Mouse (Mus musculus) ovary, adult 18-20 months (tissue): ENCODE results near the gene Gm28044.
"Not testable (repeated sequence)": the region's sequence is repeated elsewhere in the genome, so short reads cannot be mapped to it uniquely, and the experiment has no call there.

ENCODE experiments used
- DNase-seq: peaks from one replicate; pipeline ENCODE4 v3.0.0; 2022; ENCODE audit warnings: low spot score, mixed read lengths

The Gm28044 gene

DNA sequence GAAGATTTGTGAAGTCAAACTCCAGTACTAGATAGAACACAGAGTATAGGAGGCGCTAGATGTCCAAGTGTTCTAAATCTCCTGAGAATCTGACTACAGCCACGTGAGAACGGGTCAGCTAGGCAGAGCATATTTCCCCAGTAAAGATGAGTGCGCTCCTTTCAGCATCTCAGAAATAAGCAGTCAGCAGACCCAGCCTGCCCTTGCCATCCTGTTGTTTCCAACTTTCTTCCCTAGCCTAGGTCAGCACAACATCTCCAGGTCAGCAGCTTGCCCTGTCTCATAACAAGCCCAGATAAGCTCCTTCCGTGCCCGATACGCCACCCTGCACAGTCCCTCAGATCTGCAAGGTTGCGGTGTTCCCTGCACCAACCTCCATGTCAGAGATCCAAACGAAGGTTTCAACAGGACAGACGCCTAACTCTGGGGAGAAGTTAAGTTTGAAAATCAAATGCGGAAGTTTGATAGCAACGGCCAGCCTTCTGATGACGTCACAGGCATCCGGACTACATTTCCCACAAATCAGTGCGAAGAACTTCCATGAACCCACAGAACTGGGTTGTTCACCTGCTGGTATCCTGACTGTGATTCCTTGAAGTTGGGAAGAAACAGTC, at the start of gene Gm28044, which contains the start of gene Zfp953:
Gene Gm28044, minus strand, starts transcription at position 406 of the 614 bp plus-strand sequence.
Gene Zfp953, minus strand, starts transcription at position 475 of the 614 bp plus-strand sequence.
- peak; percentile 76 for DNase-seq

- DNase-seq = peak; percentile 51
Measured at GRCm38 (mm10) chr13:67399183-67399903, 39.0 kb upstream of the Gm28044 start, which contains the start of gene Zfp429. TSS of gene Zfp429 (minus strand) at chr13:67399819.

- not testable (repeated sequence) for DNase-seq
Measured at GRCm38 (mm10) chr13:67376255-67376654, 15.9 kb upstream of the Gm28044 start.

DNA sequence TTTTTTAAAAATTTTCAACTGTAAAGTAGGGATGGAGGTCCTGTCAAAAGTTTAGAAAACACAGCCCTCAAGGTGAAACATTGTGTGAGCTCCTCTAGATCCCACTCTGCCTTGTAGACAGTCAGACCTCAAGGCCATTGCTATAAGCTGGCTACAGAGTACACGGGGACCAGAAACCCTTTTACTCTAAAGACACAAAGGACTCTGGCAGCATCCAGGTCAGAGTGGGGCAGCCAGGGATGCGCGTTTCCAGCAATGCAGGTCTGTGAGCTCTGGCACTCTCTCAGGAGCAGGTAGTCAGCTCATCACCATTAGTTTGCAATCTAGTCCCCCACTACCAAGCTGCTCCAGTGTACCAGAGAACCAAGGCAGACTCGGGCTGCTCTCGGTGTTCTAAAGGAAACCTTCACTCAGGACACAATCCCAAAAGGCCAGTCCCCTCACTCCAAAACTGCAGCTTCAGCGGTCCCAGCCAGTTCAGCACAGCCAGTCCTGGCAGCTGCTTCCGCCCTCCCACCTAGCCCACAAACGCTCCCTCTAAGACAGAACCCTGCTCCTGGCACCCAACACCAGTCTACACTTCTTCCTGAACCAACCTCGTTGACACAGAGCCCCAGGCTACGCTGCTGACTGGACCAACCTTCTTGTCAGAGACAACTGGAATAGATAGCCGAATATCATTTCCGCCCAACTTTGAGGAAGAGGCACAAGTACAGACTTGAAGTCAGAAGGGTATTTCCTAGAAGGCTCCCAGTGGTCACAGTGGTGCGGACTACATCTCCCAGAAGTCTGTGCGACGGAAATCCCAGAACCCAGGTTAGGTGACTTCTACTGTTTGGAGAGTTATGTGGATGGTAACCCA, 14.9 kb upstream of the Gm28044 start, which contains the start of the genes Gm28041 and Zfp456:
Gene Gm28041, minus strand, starts transcription at position 684 of the 862 bp plus-strand sequence.
Gene Zfp456, minus strand, starts transcription at position 761 of the 862 bp plus-strand sequence.
- DNase-seq = peak; percentile 60

DNA sequence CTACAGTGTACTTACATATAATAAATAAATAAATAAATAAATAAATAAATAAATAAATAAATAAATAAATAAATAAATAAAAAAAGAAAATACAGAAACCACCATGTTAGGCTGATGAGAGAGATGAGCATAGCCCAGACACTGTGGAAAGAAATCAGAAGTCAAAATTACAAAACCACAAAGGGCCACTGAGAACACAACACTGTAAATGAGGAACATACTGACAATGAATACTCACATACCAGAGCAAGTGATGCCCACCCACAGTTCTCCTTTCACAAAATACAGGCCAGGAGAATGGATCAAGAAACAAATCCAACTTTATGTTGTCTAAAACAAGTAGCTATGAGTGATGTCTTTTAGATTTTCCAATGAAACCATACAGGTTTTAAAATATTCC, 8.5 kb downstream of the Gm28044 start:
- DNase-seq = no peak

GRCm38 (mm10) chr13:67343422-67343821, 16.9 kb downstream of the Gm28044 start:
- no peak for DNase-seq

DNA sequence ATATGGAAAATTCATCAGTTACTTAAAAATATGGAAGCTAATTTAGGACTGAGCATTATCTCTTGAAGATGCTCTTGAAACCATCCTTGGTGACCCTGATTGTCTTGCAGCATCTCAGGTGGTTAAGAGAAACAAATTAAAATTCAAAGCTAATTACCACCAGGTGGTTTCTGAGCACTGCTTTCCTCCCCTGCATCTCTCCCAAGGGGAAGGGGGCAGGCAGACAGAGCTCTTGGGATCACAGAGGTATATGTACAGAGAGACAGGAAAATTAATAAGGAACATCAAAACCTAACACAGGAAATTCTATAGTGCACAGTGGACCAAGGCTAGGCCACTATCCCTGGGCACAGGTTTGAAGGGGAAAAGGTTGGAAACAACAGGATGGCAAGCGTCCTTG, 27.5 kb downstream of the Gm28044 start:
- no peak for DNase-seq

DNA sequence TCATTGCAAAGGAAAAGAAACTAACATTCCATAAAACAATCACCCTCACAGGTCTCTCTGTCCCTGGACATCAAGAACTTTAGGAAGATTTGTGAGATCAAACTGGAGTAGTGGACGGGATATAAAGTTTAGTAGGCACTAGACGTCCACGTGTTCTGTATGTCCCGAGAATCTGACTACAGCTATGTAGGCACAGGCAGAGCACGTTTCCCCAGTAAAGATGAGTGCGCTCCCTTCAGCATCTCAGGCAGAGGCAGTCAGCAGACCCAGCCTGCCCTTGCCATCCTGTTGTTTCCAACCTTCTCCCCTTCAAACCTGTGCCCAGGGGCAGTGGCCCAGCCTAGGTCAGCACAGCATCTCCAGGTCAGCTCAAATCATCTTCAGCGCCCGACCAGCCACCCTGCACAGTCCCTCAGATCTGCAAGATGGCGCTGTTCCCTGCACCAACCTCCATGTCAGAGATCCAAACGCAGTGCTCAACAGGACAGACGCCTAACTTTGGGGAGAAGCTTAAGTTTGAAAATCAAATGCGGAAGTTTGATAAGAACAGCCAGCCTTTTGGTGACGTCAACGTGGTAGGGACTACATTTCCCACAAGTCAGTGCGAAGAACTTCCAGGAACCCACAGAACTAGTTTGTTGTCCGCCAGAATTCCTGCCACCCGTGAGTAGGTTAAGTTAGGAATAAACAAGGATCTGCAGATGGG, 28.2 kb downstream of the Gm28044 start, which contains the start of gene Zfp595:
Gene Zfp595, minus strand, starts transcription at position 552 of the 706 bp plus-strand sequence.
- DNase-seq = peak; percentile 80

GRCm38 (mm10) chr13:67306718-67307117, 53.6 kb downstream of the Gm28044 start:
- no peak for DNase-seq

- peak; percentile 78 for DNase-seq
Measured at GRCm38 (mm10) chr13:67305822-67306672, 54.3 kb downstream of the Gm28044 start, which contains the start of gene Zfp457. TSS of gene Zfp457 (minus strand) at chr13:67306485.

GRCm38 (mm10) chr13:67278314-67278713, 82.0 kb downstream of the Gm28044 start, which contains the start of gene Zfp458:
TSS of gene Zfp458 (minus strand) at chr13:67278466.
- no peak for DNase-seq

DNA sequence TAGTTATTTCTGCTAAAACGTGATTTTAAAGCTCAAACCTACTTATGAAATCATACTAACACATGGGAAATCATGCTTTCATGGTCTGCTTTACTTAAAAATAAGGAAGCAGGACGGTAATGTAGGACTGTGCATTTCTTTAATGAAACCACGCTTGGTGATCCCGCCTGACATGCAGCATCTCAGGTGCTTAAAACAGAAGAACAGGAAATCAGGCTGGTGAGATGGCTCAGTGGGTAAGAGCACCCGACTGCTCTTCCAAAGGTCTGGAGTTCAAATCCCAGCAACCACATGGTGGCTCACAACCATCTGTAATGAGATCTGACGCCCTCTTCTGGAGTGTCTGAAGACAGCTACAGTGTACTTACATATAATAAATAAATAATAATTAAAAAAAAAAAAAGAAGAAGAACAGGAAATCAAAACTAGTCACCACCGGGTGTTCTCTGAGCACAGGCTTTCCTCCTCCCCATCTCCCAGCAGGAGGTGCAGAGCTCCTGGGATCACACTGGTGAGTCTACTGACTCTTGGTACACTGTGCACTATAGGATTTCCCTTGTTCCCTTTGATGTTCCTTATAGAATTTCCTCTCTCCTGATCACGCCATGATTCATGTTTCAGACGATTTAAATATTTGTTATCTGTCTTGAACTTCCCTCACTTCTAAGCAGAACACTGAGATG, 90.8 kb downstream of the Gm28044 start:
- DNase-seq = not testable (repeated sequence)

DNA sequence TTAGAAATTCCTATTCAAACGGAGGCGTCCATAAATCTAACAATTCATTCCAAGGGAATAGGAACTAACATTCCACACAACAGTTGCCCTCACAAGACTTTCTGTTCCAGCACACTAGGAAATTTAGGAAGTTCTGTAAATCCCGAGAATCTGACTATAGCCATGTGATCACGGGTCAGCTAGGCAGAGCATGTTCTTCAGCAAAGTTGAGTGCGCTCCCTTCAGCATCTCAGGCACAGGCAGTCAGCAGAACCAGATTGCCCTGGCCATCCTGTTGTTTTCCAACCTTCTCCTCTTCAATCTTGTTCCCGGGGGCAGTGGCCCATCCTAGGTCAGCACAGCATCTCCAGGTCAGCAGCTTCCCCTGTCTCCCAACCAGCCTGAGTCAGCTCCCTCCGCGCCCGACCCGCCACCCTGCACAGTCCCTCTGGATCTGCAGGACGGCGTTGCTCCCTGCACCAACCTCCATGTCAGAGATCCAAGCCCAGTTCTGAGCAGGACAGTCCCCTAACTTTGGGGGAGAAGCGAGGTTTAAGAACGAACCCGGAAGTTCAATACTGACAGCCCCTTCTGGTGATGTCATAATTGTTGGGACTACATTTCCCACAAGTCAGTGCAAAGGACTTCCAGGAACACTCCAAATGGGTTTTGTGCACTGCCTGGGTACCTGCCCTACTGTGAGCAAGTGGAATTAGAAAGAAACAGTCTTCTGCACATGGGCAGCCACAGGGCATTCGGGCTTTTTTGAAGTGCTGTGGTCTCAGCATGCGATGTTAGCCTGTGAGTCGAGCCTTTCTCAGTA, 91.6 kb downstream of the Gm28044 start:
- DNase-seq = peak; percentile 52
